Mouse (Mus musculus): ENCODE measurements around the gene Ralbp1.
A peak's percentile ranks its signal among the peaks of the same experiment; 100 is the strongest.

Ralbp1 gene

GRCm38 (mm10) chr17:65906313-65906894 lies 20.8 kb upstream of the Ralbp1 start:
- H3K27me3 ChIP-seq (ENCODE audit: insufficient read depth, low read length): peaks cover 6% of the 10 kb centered on the region; the same call in 1 of the 2 replicates
- H3K4me1 ChIP-seq (replicated peaks; ENCODE audit: low read depth, low read length): peaks cover 39% of the 10 kb centered on the region
- peak overlapping the region; percentile 65; the same call in 1 of the 2 replicates for H3K4me3 ChIP-seq (replicated peaks; ENCODE audit: low read length)
- TF ChIP-seq POU5F1 (IDR thresholded peaks at IDR 0.05; ENCODE audit: borderline replicate concordance, low read length) (no peak), CTCF (conservative IDR thresholded peaks at IDR 0.05; ENCODE audit: low read length) (no peak), NANOG (IDR thresholded peaks at IDR 0.05; ENCODE audit: borderline replicate concordance, low read length) (no peak)
- no peaks in the 10 kb centered on the region for H3K36me3 ChIP-seq (ENCODE audit: insufficient read depth, low read length)
- H3K9me3 ChIP-seq (ENCODE audit: low read length): peaks cover 7% of the 10 kb centered on the region

- no peaks in the 10 kb centered on the region for H3K36me3 ChIP-seq (ENCODE audit: insufficient read depth, low read length)
- H3K4me1 ChIP-seq (replicated peaks; ENCODE audit: low read depth, low read length): peaks cover 34% of the 10 kb centered on the region
- H3K27me3 ChIP-seq (ENCODE audit: insufficient read depth, low read length): peaks cover 6% of the 10 kb centered on the region; the same call in 1 of the 2 replicates
- peaks cover 7% of the 10 kb centered on the region for H3K9me3 ChIP-seq (ENCODE audit: low read length)
- TF ChIP-seq NANOG (IDR thresholded peaks at IDR 0.05; ENCODE audit: borderline replicate concordance, low read length) (no peak), POU5F1 (IDR thresholded peaks at IDR 0.05; ENCODE audit: borderline replicate concordance, low read length) (no peak), CTCF (conservative IDR thresholded peaks at IDR 0.05; ENCODE audit: low read length) (no peak)
- H3K4me3 ChIP-seq (replicated peaks; ENCODE audit: low read length): peak overlapping the region; percentile 65
Observed at GRCm38 (mm10) chr17:65905241-65905640, 19.6 kb upstream of the Ralbp1 start.

- TF ChIP-seq CTCF (conservative IDR thresholded peaks at IDR 0.05; ENCODE audit: low read length) (no peak), NANOG (IDR thresholded peaks at IDR 0.05; ENCODE audit: borderline replicate concordance, low read length) (no peak), POU5F1 (IDR thresholded peaks at IDR 0.05; ENCODE audit: borderline replicate concordance, low read length) (no peak)
- peaks cover 7% of the 10 kb centered on the region for H3K9me3 ChIP-seq (ENCODE audit: low read length)
- H3K4me1 ChIP-seq (replicated peaks; ENCODE audit: low read depth, low read length): peaks cover 40% of the 10 kb centered on the region
- peaks cover 6% of the 10 kb centered on the region; the same call in 1 of the 2 replicates for H3K27me3 ChIP-seq (ENCODE audit: insufficient read depth, low read length)
- H3K4me3 ChIP-seq (replicated peaks; ENCODE audit: low read length): no peak overlapping the region
- H3K36me3 ChIP-seq (ENCODE audit: insufficient read depth, low read length): no peaks in the 10 kb centered on the region
Observed at GRCm38 (mm10) chr17:65903826-65904225, 18.2 kb upstream of the Ralbp1 start.

- peak; percentile 33 for TF ChIP-seq CTCF (conservative IDR thresholded peaks at IDR 0.05; ENCODE audit: low read length)
- TF ChIP-seq NANOG (IDR thresholded peaks at IDR 0.05; ENCODE audit: borderline replicate concordance, low read length): no peak
- Histone ChIP-seq H3K27me3 (ENCODE audit: insufficient read depth, low read length) (peaks cover 6% of the 10 kb centered on the region; the same call in 1 of the 2 replicates), H3K4me3 (replicated peaks; ENCODE audit: low read length) (no peak overlapping the region), H3K4me1 (replicated peaks; ENCODE audit: low read depth, low read length) (peaks cover 42% of the 10 kb centered on the region), H3K9me3 (ENCODE audit: low read length) (peaks cover 7% of the 10 kb centered on the region), H3K36me3 (ENCODE audit: insufficient read depth, low read length) (no peaks in the 10 kb centered on the region)
Observed at GRCm38 (mm10) chr17:65903011-65903410, 17.4 kb upstream of the Ralbp1 start.

- H3K9me3 ChIP-seq (ENCODE audit: low read length): peaks cover 7% of the 10 kb centered on the region
- no peaks in the 10 kb centered on the region for H3K36me3 ChIP-seq (ENCODE audit: insufficient read depth, low read length)
- no peak overlapping the region for H3K4me3 ChIP-seq (replicated peaks; ENCODE audit: low read length)
- TF ChIP-seq NANOG (IDR thresholded peaks at IDR 0.05; ENCODE audit: borderline replicate concordance, low read length): no peak
- TF ChIP-seq POU5F1 (IDR thresholded peaks at IDR 0.05; ENCODE audit: borderline replicate concordance, low read length): no peak
- TF ChIP-seq CTCF (conservative IDR thresholded peaks at IDR 0.05; ENCODE audit: low read length): no peak
- peaks cover 36% of the 10 kb centered on the region for H3K4me1 ChIP-seq (replicated peaks; ENCODE audit: low read depth, low read length)
- peaks cover 6% of the 10 kb centered on the region; the same call in 1 of the 2 replicates for H3K27me3 ChIP-seq (ENCODE audit: insufficient read depth, low read length)
Observed at GRCm38 (mm10) chr17:65902281-65902680, 16.7 kb upstream of the Ralbp1 start.

- Histone ChIP-seq H3K4me1 (replicated peaks; ENCODE audit: low read depth, low read length) (peaks cover 17% of the 10 kb centered on the region), H3K9me3 (ENCODE audit: low read length) (peaks cover 9% of the 10 kb centered on the region), H3K4me3 (replicated peaks; ENCODE audit: low read length) (no peak overlapping the region), H3K36me3 (ENCODE audit: insufficient read depth, low read length) (no peaks in the 10 kb centered on the region), H3K27me3 (ENCODE audit: insufficient read depth, low read length) (no peaks in the 10 kb centered on the region)
- TF ChIP-seq POU5F1 (IDR thresholded peaks at IDR 0.05; ENCODE audit: borderline replicate concordance, low read length) (no peak), CTCF (conservative IDR thresholded peaks at IDR 0.05; ENCODE audit: low read length) (no peak), NANOG (IDR thresholded peaks at IDR 0.05; ENCODE audit: borderline replicate concordance, low read length) (no peak)
Observed at GRCm38 (mm10) chr17:65896016-65896415, 10.4 kb upstream of the Ralbp1 start.

GRCm38 (mm10) chr17:65889476-65889875 lies 3.9 kb upstream of the Ralbp1 start:
- Histone ChIP-seq H3K9me3 (ENCODE audit: low read length) (no peaks in the 10 kb centered on the region), H3K36me3 (ENCODE audit: insufficient read depth, low read length) (no peaks in the 10 kb centered on the region), H3K4me3 (replicated peaks; ENCODE audit: low read length) (no peak overlapping the region), H3K4me1 (replicated peaks; ENCODE audit: low read depth, low read length) (peaks cover 19% of the 10 kb centered on the region), H3K27me3 (ENCODE audit: insufficient read depth, low read length) (no peaks in the 10 kb centered on the region)
- TF ChIP-seq CTCF (conservative IDR thresholded peaks at IDR 0.05; ENCODE audit: low read length) (no peak), POU5F1 (IDR thresholded peaks at IDR 0.05; ENCODE audit: borderline replicate concordance, low read length) (no peak), NANOG (IDR thresholded peaks at IDR 0.05; ENCODE audit: borderline replicate concordance, low read length) (no peak)

GRCm38 (mm10) chr17:65886571-65886970 lies 973 bp upstream of the Ralbp1 start:
- no peaks in the 10 kb centered on the region for H3K36me3 ChIP-seq (ENCODE audit: insufficient read depth, low read length)
- no peaks in the 10 kb centered on the region for H3K9me3 ChIP-seq (ENCODE audit: low read length)
- H3K4me3 ChIP-seq (replicated peaks; ENCODE audit: low read length): peak overlapping the region; percentile 97
- no peaks in the 10 kb centered on the region for H3K27me3 ChIP-seq (ENCODE audit: insufficient read depth, low read length)
- H3K4me1 ChIP-seq (replicated peaks; ENCODE audit: low read depth, low read length): peaks cover 45% of the 10 kb centered on the region
- TF ChIP-seq CTCF (conservative IDR thresholded peaks at IDR 0.05; ENCODE audit: low read length): no peak
- no peak for TF ChIP-seq POU5F1 (IDR thresholded peaks at IDR 0.05; ENCODE audit: borderline replicate concordance, low read length)
- no peak for TF ChIP-seq NANOG (IDR thresholded peaks at IDR 0.05; ENCODE audit: borderline replicate concordance, low read length)

- TF ChIP-seq POU5F1 (IDR thresholded peaks at IDR 0.05; ENCODE audit: borderline replicate concordance, low read length) (no peak), CTCF (conservative IDR thresholded peaks at IDR 0.05; ENCODE audit: low read length) (no peak), NANOG (IDR thresholded peaks at IDR 0.05; ENCODE audit: borderline replicate concordance, low read length) (no peak)
- Histone ChIP-seq H3K4me3 (replicated peaks; ENCODE audit: low read length) (peak overlapping the region; percentile 97), H3K27me3 (ENCODE audit: insufficient read depth, low read length) (no peaks in the 10 kb centered on the region), H3K36me3 (ENCODE audit: insufficient read depth, low read length) (no peaks in the 10 kb centered on the region), H3K9me3 (ENCODE audit: low read length) (no peaks in the 10 kb centered on the region), H3K4me1 (replicated peaks; ENCODE audit: low read depth, low read length) (peaks cover 57% of the 10 kb centered on the region)
Observed at GRCm38 (mm10) chr17:65885398-65885696, 251 bp downstream of the Ralbp1 start.
